Mouse (Mus musculus) midbrain, postnatal 0 days (tissue): ENCODE results near the gene Atp8a1. TPM values are rescaled to one million over a fixed set of nuclear protein-coding genes. Genes with fewer than 3 reads are reported as not detected.
A peak's percentile ranks its signal among the peaks of the same experiment; 100 is the strongest.

Experiments
- ATAC-seq: fragments of 200-750 bp; cut with Nextera tagmentation; 2 replicates; pipeline ENCODE4 v1.8.0; 2017; ENCODE audit warnings: moderate number of reproducible peaks, mild to moderate bottlenecking, moderate TSS enrichment, moderate library complexity; ENCODE audit not compliant: low FRiP score
- DNase-seq: peaks from one replicate; pipeline ENCODE4 v3.0.0-alpha.2; 2015; ENCODE audit warnings: low spot score
- H3K27ac ChIP-seq: fragments of 300-500 bp; sonication (generic); 2 replicates; pipeline ENCODE4 v1.5.1; 2014; ENCODE audit warnings: low read depth, mild to moderate bottlenecking, low read length, mixed read lengths
- H3K27me3 ChIP-seq: fragments of 300-500 bp; sonication (generic); 2 replicates; pipeline ENCODE4 v1.6.1; 2014; ENCODE audit warnings: low read length, control low read depth, mixed read lengths; ENCODE audit not compliant: insufficient read depth
- H3K36me3 ChIP-seq: fragments of 300-500 bp; sonication (generic); 2 replicates; pipeline ENCODE4 v1.6.1; 2014; ENCODE audit warnings: low read length, control low read depth, mixed read lengths; ENCODE audit not compliant: insufficient read depth
- H3K4me1 ChIP-seq: fragments of 300-500 bp; sonication (generic); 2 replicates; pipeline ENCODE4 v1.6.1; 2014; ENCODE audit warnings: mild to moderate bottlenecking, control low read depth, antibody characterized with exemption, low read length, mixed read lengths; ENCODE audit not compliant: insufficient read depth
- H3K4me2 ChIP-seq: fragments of 300-500 bp; sonication (generic); 2 replicates; pipeline ENCODE4 v1.6.1; 2014; ENCODE audit warnings: low read depth, mild to moderate bottlenecking, low read length, mixed read lengths; ENCODE audit not compliant: poor library complexity, severe bottlenecking
- H3K4me3 ChIP-seq: fragments of 300-500 bp; sonication (generic); 2 replicates; pipeline ENCODE4 v1.5.1; 2014; ENCODE audit warnings: low read depth, mild to moderate bottlenecking, low read length, moderate library complexity
- H3K9ac ChIP-seq: fragments of 300-500 bp; sonication (generic); replicated peaks from 2 replicates; pipeline ENCODE4 v1.6.1; 2014; ENCODE audit warnings: mild to moderate bottlenecking, low read length, moderate library complexity, mixed read lengths; ENCODE audit not compliant: poor library complexity, severe bottlenecking
- H3K9me3 ChIP-seq: fragments of 300-500 bp; sonication (generic); 2 replicates; pipeline ENCODE4 v1.6.1; 2016; ENCODE audit warnings: low read length, control low read depth
- CTCF ChIP-seq: IDR thresholded peaks from 2 replicates; pipeline ENCODE4 v1.5.1; 2016; ENCODE audit warnings: antibody characterized with exemption, mild to moderate bottlenecking
- whole genome bisulfite sequencing: fragments of 180-500 bp; shearing (Covaris S2); extraction: QIAGEN DNeasy Blood & Tissue Kit; methylation state at CpG from one replicate; pipeline ENCODE4 v1.1.7; 2014; 5-methylcytosine and 5-hydroxymethylcytosine counted together
- polyA plus RNA-seq: library from polyadenylated mRNA; unstranded; fragments of >200 nt; fragmentation: Nextera tagmentation; extraction: Ambion mirVana; gene quantifications from 2 replicates; pipeline ENCODE4 v1.2.1, GENCODE M21; 2015
- total RNA-seq: library from RNA; depleted of rRNA; stranded (reverse); fragments of >200 nt; gene quantifications from 2 replicates; pipeline ENCODE4 v1.2.3, GENCODE M21; 2014; rRNA removed

Atp8a1 gene
- 95.7 and 104 TPM in 2 replicates for total RNA-seq
- 35.5 and 42.9 TPM in 2 replicates for polyA plus RNA-seq

GRCm38 (mm10) chr5:67847253-67848165 is at the start of gene Atp8a1:
Gene Atp8a1, minus strand, starts transcription at chr5:67847434.
- peak; percentile 98 for DNase-seq
- H3K9me3 ChIP-seq = no peaks in the 10 kb centered on the region
- H3K4me2 ChIP-seq = peak within 1 kb of the TSS; percentile 78
- H3K36me3 ChIP-seq = no peaks in the 10 kb centered on the region
- WGBS = under 1% methylated on average over 52 of the region's 64 CpGs
- peak within 1 kb of the TSS; percentile 87 for H3K27ac ChIP-seq
- peaks cover 14% of the 10 kb centered on the region for H3K4me1 ChIP-seq
- H3K9ac ChIP-seq = peak within 1 kb of the TSS; percentile 71
- H3K4me3 ChIP-seq = peak within 1 kb of the TSS; percentile 62
- ATAC-seq = peak; percentile 97
- no peaks in the 10 kb centered on the region for H3K27me3 ChIP-seq
- peak; percentile 53 for TF ChIP-seq CTCF

- ATAC-seq = no peak
- peak; percentile 32 for DNase-seq
- 37% methylated on average over 9 of the region's 9 CpGs for WGBS
- H3K9ac ChIP-seq = no peak overlapping the region
- no peaks in the 10 kb centered on the region for H3K27me3 ChIP-seq
- no peak overlapping the region for H3K4me3 ChIP-seq
- TF ChIP-seq CTCF = no peak
- H3K27ac ChIP-seq = no peak overlapping the region
- peaks cover 7% of the 10 kb centered on the region; the same call in 1 of the 2 replicates for H3K4me1 ChIP-seq
- H3K9me3 ChIP-seq = no peaks in the 10 kb centered on the region
- H3K4me2 ChIP-seq = no peak overlapping the region; the same call in 1 of the 2 replicates
- no peaks in the 10 kb centered on the region for H3K36me3 ChIP-seq
These were observed 37.4 kb upstream of the Atp8a1 start for GRCm38 (mm10) chr5:67884422-67885210.

GRCm38 (mm10) chr5:67883564-67884171 is 36.4 kb upstream of the Atp8a1 start:
- no peaks in the 10 kb centered on the region for H3K9me3 ChIP-seq
- no peak overlapping the region for H3K9ac ChIP-seq
- no peak overlapping the region for H3K27ac ChIP-seq
- TF ChIP-seq CTCF = no peak
- H3K36me3 ChIP-seq = no peaks in the 10 kb centered on the region
- DNase-seq (no peak), ATAC-seq (no peak)
- H3K27me3 ChIP-seq = no peaks in the 10 kb centered on the region
- no peak overlapping the region for H3K4me2 ChIP-seq
- WGBS = 73% methylated on average over 1 of the region's 1 CpGs
- H3K4me3 ChIP-seq = no peak overlapping the region
- peaks cover 7% of the 10 kb centered on the region; the same call in 1 of the 2 replicates for H3K4me1 ChIP-seq

- ATAC-seq = no peak
- Histone ChIP-seq H3K9ac (no peak overlapping the region), H3K4me2 (no peak overlapping the region), H3K4me3 (no peak overlapping the region), H3K36me3 (no peaks in the 10 kb centered on the region), H3K27ac (no peak overlapping the region), H3K27me3 (no peaks in the 10 kb centered on the region), H3K9me3 (no peaks in the 10 kb centered on the region), H3K4me1 (no peaks in the 10 kb centered on the region)
- WGBS = 29% methylated on average over 3 of the region's 3 CpGs
- peak; percentile 59 for DNase-seq
- TF ChIP-seq CTCF = no peak
These were observed 24.2 kb upstream of the Atp8a1 start for GRCm38 (mm10) chr5:67871414-67871813.

GRCm38 (mm10) chr5:67866221-67866620 is 19.0 kb upstream of the Atp8a1 start:
- Histone ChIP-seq H3K36me3 (no peaks in the 10 kb centered on the region), H3K4me2 (no peak overlapping the region), H3K4me1 (0 out of 2 replicates have a peak, but pooled peaks cover 2% of the 10 kb centered on the region), H3K27ac (no peak overlapping the region), H3K9me3 (no peaks in the 10 kb centered on the region), H3K4me3 (no peak overlapping the region), H3K9ac (no peak overlapping the region), H3K27me3 (no peaks in the 10 kb centered on the region)
- no peak for TF ChIP-seq CTCF
- ATAC-seq = no peak
- WGBS = 69% methylated on average over 9 of the region's 9 CpGs
- DNase-seq = no peak
